Mouse (Mus musculus) monocyte, adult 59 days (primary cell): ENCODE results near the gene Tmem52b. TPM values are rescaled to one million over a fixed set of nuclear protein-coding genes. Genes with fewer than 3 reads are reported as not detected.

ENCODE experiments used
- total RNA-seq, 2 experiments: library from RNA; stranded (reverse); gene quantifications; one replicate each; pipeline ENCODE4 v1.2.4; 2023

Gene Tmem52b
- 1 to 10 TPM in 1 of 2 experiments, not detected in 1; 1.4 TPM for total RNA-seq

DNA sequence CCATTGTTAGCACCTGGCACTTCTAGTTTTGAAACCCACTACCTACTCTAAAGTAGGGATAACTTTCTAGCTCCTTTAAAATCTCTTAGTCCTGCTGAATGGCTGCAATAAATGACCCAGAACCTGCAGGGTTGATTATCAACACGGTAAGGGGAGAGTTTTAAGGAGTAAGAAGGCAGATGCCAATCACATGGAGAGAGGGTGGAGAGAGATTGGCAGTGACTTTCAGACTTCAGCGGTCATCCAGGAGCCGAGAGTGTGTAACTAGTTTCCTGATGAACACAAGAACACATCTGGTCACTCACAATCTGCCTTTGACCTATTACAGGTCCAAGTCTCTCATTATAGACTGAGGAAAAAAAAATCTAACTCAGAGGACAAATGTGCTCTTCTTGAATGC lies at the start of gene Tmem52b:
Gene Tmem52b (plus strand): TSS at position 189 of the 400 bp plus-strand sequence.

GRCm38 (mm10) chr6:129507024-129507423 lies 5.3 kb upstream of the Tmem52b start, which contains the start of gene Olr1:
Olr1 (minus strand) TSS chr6:129507165.

DNA sequence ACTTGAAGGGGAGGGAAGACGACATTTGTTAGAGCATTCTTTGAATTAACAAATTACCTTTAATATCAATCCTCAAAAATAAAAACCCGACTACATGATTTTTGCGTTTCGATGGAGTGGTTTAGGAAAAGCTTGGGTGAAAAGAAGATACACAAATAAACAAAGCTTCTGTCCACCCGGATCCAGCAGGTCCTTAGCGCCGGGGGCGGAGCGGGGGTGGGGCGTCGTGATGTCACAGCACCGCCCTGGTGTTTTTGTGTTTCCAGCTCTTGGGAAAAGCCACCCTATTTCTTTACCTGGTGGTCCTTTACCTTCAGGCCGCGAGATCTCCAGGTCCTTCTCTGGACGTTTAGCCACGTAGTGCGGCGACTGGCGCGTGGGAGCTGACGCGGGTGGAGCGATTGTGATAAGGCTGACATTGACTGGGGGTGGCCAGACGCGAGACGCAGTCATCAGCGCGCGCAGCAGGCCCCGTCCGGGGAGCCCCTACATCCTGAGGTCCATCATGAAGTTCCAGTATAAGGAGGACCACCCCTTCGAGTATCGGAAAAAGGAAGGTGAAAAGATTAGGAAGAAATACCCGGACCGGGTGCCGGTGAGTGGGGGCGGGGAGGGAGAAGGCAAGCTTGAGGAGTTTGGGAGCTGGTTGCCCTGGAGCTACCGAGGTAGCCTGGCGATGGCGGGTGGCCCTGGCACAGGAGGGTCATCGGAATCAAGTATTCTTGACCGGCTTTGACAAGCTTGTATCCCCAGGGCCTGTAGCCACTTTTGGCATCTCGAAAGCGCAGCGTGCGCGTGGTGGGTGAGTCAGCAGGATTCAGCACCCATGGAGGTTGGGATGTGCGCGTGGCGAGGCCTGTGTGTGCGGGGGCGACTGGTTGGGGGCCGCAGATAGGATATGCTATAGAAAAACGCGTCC lies 20.8 kb downstream of the Tmem52b start, which contains the start of gene Gabarapl1:
Gene Gabarapl1 (plus strand): TSS at position 219 of the 919 bp plus-strand sequence.

Other genes with a start within 250 kb of the Tmem52b start
- gene Cd69, start 237.1 kb upstream of the Tmem52b start, total RNA-seq, result 10 to 100 TPM; 32.7 to 49.3 TPM
- not detected for gene 4922502D21Rik, start 180.8 kb upstream of the Tmem52b start, total RNA-seq
- 100 to 1,000 TPM; 146 to 158 TPM for gene Clec12a, start 169.9 kb upstream of the Tmem52b start, total RNA-seq
- gene Clec12b, start 126.7 kb upstream of the Tmem52b start, total RNA-seq, result not detected
- 10 to 100 TPM; 11.0 to 19.1 TPM for gene Clec1b, start 115.3 kb upstream of the Tmem52b start, total RNA-seq
- gene Clec9a, start 103.7 kb upstream of the Tmem52b start, total RNA-seq, result 10 to 100 TPM in 1 of 2 experiments, 1 to 10 TPM in 1; 7.8 to 20.6 TPM
- 1 to 10 TPM in 1 of 2 experiments, under 1 TPM in 1; 0.58 to 1.5 TPM for gene Clec1a, start 60.6 kb upstream of the Tmem52b start, total RNA-seq
- gene Olr1, start 5.4 kb upstream of the Tmem52b start, total RNA-seq, result 1 to 10 TPM; 1.7 to 3.1 TPM
- gene Gabarapl1, start 20.6 kb downstream of the Tmem52b start, total RNA-seq, result 10 to 100 TPM; 63.8 to 74.3 TPM
- gene Klre1, start 65.3 kb downstream of the Tmem52b start, total RNA-seq, result not detected
- 10 to 100 TPM in 1 of 2 experiments, 1 to 10 TPM in 1; 9.9 to 12.7 TPM for gene Klrd1, start 79.2 kb downstream of the Tmem52b start, total RNA-seq
- gene Klrk1, start 111.3 kb downstream of the Tmem52b start, total RNA-seq, result 10 to 100 TPM; 16.5 to 20.0 TPM
- not detected for gene Klrc3, start 130.8 kb downstream of the Tmem52b start, total RNA-seq
- gene Klrc2, start 148.1 kb downstream of the Tmem52b start, total RNA-seq, result under 1 TPM in 1 of 2 experiments, not detected in 1; 0.30 TPM
- 1 to 10 TPM; 1.5 to 2.3 TPM for gene Klrc1, start 166.4 kb downstream of the Tmem52b start, total RNA-seq
- 1 to 10 TPM; 1.6 to 2.6 TPM for gene Klri1, start 204.6 kb downstream of the Tmem52b start, total RNA-seq
- gene Klri2, start 227.9 kb downstream of the Tmem52b start, total RNA-seq, result under 1 TPM; 0.68 to 0.76 TPM